Mouse (Mus musculus): ENCODE measurements around the gene Wdr59. TPM values are rescaled to one million over a fixed set of nuclear protein-coding genes. Genes with fewer than 3 reads are reported as not detected.
A peak's percentile ranks its signal among the peaks of the same experiment; 100 is the strongest.

Wdr59 gene
- polyA plus RNA-seq, 2 experiments = 6.1 to 11.5 TPM

DNA sequence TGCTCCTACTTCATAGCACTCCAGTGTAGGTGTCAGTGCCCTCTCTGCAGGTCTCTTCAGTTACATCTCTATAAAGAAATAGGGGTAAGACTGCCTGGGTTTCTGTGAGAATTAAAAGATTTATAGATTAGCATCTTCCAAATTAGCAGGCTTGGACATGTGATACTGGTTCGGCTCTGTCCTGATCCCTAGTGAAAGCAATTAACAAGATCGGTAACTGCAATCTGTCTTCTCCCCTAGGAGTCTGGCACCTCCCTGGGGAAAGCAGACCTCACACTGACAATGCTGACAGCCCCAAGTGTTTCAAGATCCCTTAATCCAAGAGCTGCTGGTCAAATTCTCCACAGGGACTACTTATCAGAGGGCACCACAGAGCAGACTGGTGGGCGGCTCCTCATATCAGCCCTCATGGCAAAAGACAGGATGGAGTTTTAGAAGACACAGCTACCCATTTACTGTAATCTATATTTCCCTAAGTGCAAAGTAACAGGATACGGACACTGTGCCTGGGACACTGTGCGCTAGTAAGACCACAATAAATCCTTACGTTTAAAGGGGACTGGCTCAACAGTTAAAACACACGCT, 5.3 kb downstream of the Wdr59 start:
- no peak overlapping the region for H3K27ac ChIP-seq (replicated peaks; ENCODE audit: low read depth, low read length)
- DNase-seq (ENCODE audit: low spot score) = no peak

DNA sequence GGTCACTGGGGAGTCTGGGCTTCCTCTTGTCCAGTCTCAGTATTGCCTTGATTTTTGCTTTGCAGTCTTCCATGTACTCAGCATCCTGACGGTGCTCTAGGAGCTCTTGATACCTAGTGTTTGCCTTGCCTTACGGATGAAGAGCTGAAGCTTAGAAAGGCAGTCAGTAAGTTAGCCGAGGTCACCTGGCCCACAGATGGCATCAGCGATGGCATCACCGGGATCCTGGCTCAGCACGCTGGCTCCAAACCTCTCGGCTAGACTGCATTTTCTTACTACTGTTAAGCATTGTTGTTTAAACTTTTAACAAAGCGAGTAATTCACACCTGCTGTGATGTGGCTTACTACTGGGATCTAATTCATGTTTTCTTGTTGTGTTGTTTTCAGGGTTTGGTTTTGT, 8.4 kb downstream of the Wdr59 start:
- 75% methylated on average over 8 of the region's 8 CpGs for WGBS
- no peak for TF ChIP-seq POLR2A (IDR thresholded peaks at IDR 0.05; ENCODE audit: borderline replicate concordance, extremely low read depth, insufficient read depth, insufficient read length)
- no peaks in the 10 kb centered on the region for H3K4me1 ChIP-seq (ENCODE audit: control insufficient read depth, insufficient read depth, low read length)
- no peak overlapping the region for H3K4me3 ChIP-seq (replicated peaks; ENCODE audit: low read length)
- H3K27me3 ChIP-seq (ENCODE audit: control insufficient read depth, insufficient read depth, low read length) = no peaks in the 10 kb centered on the region
- H3K9ac ChIP-seq (ENCODE audit: low read depth, low read length, severe bottlenecking) = no peak overlapping the region
- no peaks in the 10 kb centered on the region for H3K36me3 ChIP-seq (ENCODE audit: control insufficient read depth, insufficient read depth, low read length)
- H3K4me2 ChIP-seq (replicated peaks; ENCODE audit: low read depth, low read length, severe bottlenecking) = no peak overlapping the region
- no peaks in the 10 kb centered on the region for H3K9me3 ChIP-seq (ENCODE audit: control insufficient read depth, low read length)
- no peak overlapping the region for H3K27ac ChIP-seq (replicated peaks; ENCODE audit: low read depth, low read length)
- DNase-seq (ENCODE audit: low spot score) = no peak
- ATAC-seq (ENCODE audit: low FRiP score, low read depth) = no peak

More for the DNA sequence above, 5.3 kb downstream of the Wdr59 start:
- no peaks in the 10 kb centered on the region for H3K36me3 ChIP-seq (ENCODE audit: control insufficient read depth, insufficient read depth, low read length)
- H3K4me2 ChIP-seq (replicated peaks; ENCODE audit: low read depth, low read length, severe bottlenecking) = no peak overlapping the region
- H3K9ac ChIP-seq (ENCODE audit: low read depth, low read length, severe bottlenecking) = no peak overlapping the region
- no peak for ATAC-seq (ENCODE audit: low FRiP score, low read depth)
- 76% methylated on average over 7 of the region's 7 CpGs for WGBS
- H3K27me3 ChIP-seq (ENCODE audit: control insufficient read depth, insufficient read depth, low read length) = no peaks in the 10 kb centered on the region
- H3K4me3 ChIP-seq (replicated peaks; ENCODE audit: low read length) = no peak overlapping the region
- H3K9me3 ChIP-seq (ENCODE audit: control insufficient read depth, low read length) = no peaks in the 10 kb centered on the region
- H3K4me1 ChIP-seq (ENCODE audit: control insufficient read depth, insufficient read depth, low read length) = no peaks in the 10 kb centered on the region
- no peak for TF ChIP-seq POLR2A (IDR thresholded peaks at IDR 0.05; ENCODE audit: borderline replicate concordance, extremely low read depth, insufficient read depth, insufficient read length)

DNA sequence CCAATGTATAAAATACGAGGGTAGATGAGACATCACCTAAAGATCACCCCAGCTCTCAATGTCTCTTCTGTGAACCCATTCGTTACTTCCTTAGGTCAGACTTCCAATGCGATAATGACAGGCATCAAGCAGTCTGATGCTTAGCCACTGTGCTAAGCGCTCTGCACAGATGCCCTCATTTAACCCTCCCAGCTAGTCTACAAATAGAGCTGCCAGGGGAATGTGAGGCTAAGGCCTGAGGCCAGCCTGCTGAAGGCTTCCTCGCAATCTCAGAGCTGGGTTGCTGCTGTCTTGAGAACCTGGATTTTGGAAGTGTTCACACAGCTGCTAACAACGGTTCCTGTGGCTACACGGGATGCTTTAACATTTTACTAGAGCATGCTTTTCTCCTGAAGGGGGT, 9.0 kb downstream of the Wdr59 start:
- WGBS = 77% methylated on average over 7 of the region's 7 CpGs
- Histone ChIP-seq H3K9me3 (ENCODE audit: control insufficient read depth, low read length) (no peaks in the 10 kb centered on the region), H3K4me1 (ENCODE audit: control insufficient read depth, insufficient read depth, low read length) (no peaks in the 10 kb centered on the region), H3K27me3 (ENCODE audit: control insufficient read depth, insufficient read depth, low read length) (no peaks in the 10 kb centered on the region), H3K9ac (ENCODE audit: low read depth, low read length, severe bottlenecking) (no peak overlapping the region), H3K27ac (replicated peaks; ENCODE audit: low read depth, low read length) (no peak overlapping the region), H3K4me2 (replicated peaks; ENCODE audit: low read depth, low read length, severe bottlenecking) (no peak overlapping the region), H3K4me3 (replicated peaks; ENCODE audit: low read length) (no peak overlapping the region), H3K36me3 (ENCODE audit: control insufficient read depth, insufficient read depth, low read length) (no peaks in the 10 kb centered on the region)
- TF ChIP-seq POLR2A (IDR thresholded peaks at IDR 0.05; ENCODE audit: borderline replicate concordance, extremely low read depth, insufficient read depth, insufficient read length) = no peak
- ATAC-seq (ENCODE audit: low FRiP score, low read depth) (no peak), DNase-seq (ENCODE audit: low spot score) (no peak)

DNA sequence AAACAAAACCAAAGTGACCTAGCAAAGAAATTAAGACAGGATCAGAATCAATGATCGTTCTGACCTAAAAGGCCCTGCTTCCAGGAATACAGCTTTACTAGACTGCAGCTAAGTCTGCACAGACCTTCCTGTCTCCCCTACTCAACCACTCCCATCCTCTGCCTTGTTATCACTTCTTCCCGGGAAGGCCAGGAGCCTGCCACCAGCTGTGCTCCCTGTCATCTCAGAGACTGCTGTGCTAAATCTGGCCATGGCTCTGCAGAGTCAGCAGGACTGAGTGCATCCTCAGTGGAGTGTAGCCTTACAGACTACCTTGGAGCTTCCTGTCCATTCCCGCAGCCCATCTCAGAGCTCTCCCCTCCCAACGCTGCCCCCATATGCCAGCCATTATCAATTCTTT, 11.5 kb downstream of the Wdr59 start:
- no peaks in the 10 kb centered on the region for H3K27me3 ChIP-seq (ENCODE audit: control insufficient read depth, insufficient read depth, low read length)
- H3K9me3 ChIP-seq (ENCODE audit: control insufficient read depth, low read length) = no peaks in the 10 kb centered on the region
- H3K9ac ChIP-seq (ENCODE audit: low read depth, low read length, severe bottlenecking) = no peak overlapping the region
- no peak overlapping the region for H3K27ac ChIP-seq (replicated peaks; ENCODE audit: low read depth, low read length)
- H3K4me1 ChIP-seq (ENCODE audit: control insufficient read depth, insufficient read depth, low read length) = no peaks in the 10 kb centered on the region
- DNase-seq (ENCODE audit: low spot score) (peak; percentile 4), ATAC-seq (ENCODE audit: low FRiP score, low read depth) (no peak)
- TF ChIP-seq POLR2A (IDR thresholded peaks at IDR 0.05; ENCODE audit: borderline replicate concordance, extremely low read depth, insufficient read depth, insufficient read length) = no peak
- no peaks in the 10 kb centered on the region for H3K36me3 ChIP-seq (ENCODE audit: control insufficient read depth, insufficient read depth, low read length)
- 59% methylated on average over 4 of the region's 4 CpGs for WGBS
- no peak overlapping the region for H3K4me3 ChIP-seq (replicated peaks; ENCODE audit: low read length)
- H3K4me2 ChIP-seq (replicated peaks; ENCODE audit: low read depth, low read length, severe bottlenecking) = no peak overlapping the region

DNA sequence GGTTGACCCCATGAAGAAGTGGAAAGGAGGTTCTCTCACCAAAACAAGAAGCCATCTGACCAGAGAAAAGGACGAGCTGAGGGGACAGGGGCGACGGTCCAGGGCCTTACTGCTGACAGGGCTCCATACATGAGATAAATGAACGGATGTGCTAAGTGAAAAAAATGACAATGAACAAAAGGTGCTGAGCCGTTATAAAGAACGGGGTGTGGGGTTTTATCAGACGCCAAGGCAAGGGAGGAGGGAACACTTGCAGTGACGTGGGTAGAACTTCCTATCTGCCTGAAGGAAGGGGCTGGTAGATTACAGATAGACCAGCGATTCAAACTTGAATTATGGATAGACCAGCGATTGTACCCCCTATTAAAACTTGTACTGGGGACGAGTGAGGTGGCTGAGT, 12.6 kb downstream of the Wdr59 start:
- Histone ChIP-seq H3K4me3 (replicated peaks; ENCODE audit: low read length) (no peak overlapping the region), H3K36me3 (ENCODE audit: control insufficient read depth, insufficient read depth, low read length) (no peaks in the 10 kb centered on the region), H3K27me3 (ENCODE audit: control insufficient read depth, insufficient read depth, low read length) (no peaks in the 10 kb centered on the region), H3K9ac (ENCODE audit: low read depth, low read length, severe bottlenecking) (no peak overlapping the region), H3K4me1 (ENCODE audit: control insufficient read depth, insufficient read depth, low read length) (no peaks in the 10 kb centered on the region), H3K27ac (replicated peaks; ENCODE audit: low read depth, low read length) (no peak overlapping the region), H3K9me3 (ENCODE audit: control insufficient read depth, low read length) (no peaks in the 10 kb centered on the region), H3K4me2 (replicated peaks; ENCODE audit: low read depth, low read length, severe bottlenecking) (no peak overlapping the region)
- no peak for ATAC-seq (ENCODE audit: low FRiP score, low read depth)
- DNase-seq (ENCODE audit: low spot score) = no peak
- WGBS = 87% methylated on average over 11 of the region's 11 CpGs
- no peak for TF ChIP-seq POLR2A (IDR thresholded peaks at IDR 0.05; ENCODE audit: borderline replicate concordance, extremely low read depth, insufficient read depth, insufficient read length)

DNA sequence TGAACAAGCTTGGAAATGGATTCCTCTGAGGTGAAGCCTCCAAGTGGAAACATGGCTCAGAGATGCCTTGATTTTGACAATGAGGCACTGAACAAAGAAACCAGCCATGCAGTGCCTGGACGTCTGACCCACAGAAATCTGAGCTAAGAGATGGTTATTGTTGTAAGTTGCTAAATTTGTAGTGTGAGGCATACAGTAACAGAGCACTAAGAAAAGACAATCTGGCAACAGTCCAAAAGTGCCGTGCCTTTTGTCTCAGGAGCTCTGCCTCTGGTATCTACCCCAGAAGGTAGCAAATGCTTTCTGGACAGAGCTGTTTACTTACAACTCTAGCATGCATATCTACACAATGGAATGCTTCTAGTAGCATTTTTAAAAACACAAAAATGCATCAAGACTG, 13.3 kb downstream of the Wdr59 start:
- DNase-seq (ENCODE audit: low spot score) = peak; percentile 24
- H3K4me3 ChIP-seq (replicated peaks; ENCODE audit: low read length) = no peak overlapping the region
- H3K36me3 ChIP-seq (ENCODE audit: control insufficient read depth, insufficient read depth, low read length) = peaks cover 6% of the 10 kb centered on the region; the same call in 1 of the 2 replicates
- no peaks in the 10 kb centered on the region for H3K4me1 ChIP-seq (ENCODE audit: control insufficient read depth, insufficient read depth, low read length)
- no peak for TF ChIP-seq POLR2A (IDR thresholded peaks at IDR 0.05; ENCODE audit: borderline replicate concordance, extremely low read depth, insufficient read depth, insufficient read length)
- ATAC-seq (ENCODE audit: low FRiP score, low read depth) = no peak
- no peaks in the 10 kb centered on the region for H3K9me3 ChIP-seq (ENCODE audit: control insufficient read depth, low read length)
- H3K27ac ChIP-seq (replicated peaks; ENCODE audit: low read depth, low read length) = no peak overlapping the region
- H3K9ac ChIP-seq (ENCODE audit: low read depth, low read length, severe bottlenecking) = no peak overlapping the region
- 53% methylated on average over 2 of the region's 2 CpGs for WGBS
- no peak overlapping the region for H3K4me2 ChIP-seq (replicated peaks; ENCODE audit: low read depth, low read length, severe bottlenecking)
- no peaks in the 10 kb centered on the region for H3K27me3 ChIP-seq (ENCODE audit: control insufficient read depth, insufficient read depth, low read length)
